Mouse (Mus musculus): ENCODE measurements around the gene Atxn7l3b. TPM values are rescaled to one million over a fixed set of nuclear protein-coding genes. Genes with fewer than 3 reads are reported as not detected.

Gene Atxn7l3b
- total RNA-seq, 2 experiments from 2014 or later, result 10.5 to 11.6 TPM

DNA sequence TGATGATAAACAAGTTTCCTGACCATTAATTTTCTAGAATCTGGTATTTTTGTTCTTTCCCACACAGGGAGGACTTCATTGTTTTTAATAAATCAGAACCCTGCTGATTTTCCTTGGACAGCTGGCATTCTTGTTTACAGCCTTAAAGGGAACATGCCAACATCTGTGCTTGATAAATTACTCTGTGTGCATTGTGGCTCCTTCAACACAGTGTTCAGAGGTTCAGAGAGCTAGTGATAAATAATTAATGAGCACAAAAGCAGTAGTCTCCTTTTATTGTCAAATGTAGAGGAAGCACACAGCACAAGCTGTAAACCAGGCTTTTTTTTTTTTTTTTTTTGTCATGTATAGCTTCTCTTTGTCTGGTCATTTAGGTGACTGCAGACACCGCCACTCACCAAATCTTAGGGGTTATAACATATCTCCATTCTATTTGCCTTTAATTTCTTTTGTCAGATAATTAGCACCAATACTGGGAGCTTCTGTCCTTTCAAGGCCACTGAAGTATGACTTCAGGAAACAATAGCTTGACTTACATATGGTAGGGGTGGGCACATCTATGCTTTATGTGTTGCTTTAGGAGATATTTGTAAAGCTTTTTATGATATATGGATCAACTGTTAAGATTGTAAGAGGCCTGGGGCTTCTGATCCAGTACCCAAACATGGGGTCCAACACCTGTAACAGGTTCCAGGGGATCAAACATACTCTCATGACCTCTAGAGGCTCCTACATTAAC, 52.0 kb downstream of the Atxn7l3b start:
- DNase-seq (ENCODE audit: low spot score), result no peak
